Mouse (Mus musculus) layer of hippocampus, adult 18-20 months (tissue): ENCODE data around the gene Hoxd8. TPM values are rescaled to one million over a fixed set of nuclear protein-coding genes. Genes with fewer than 3 reads are reported as not detected.

Source experiments
- DNase-seq, 2 experiments: peaks; one replicate each; pipeline ENCODE4 v3.0.0; 2022; ENCODE audit warnings: low spot score in 2 of 2
- total RNA-seq, 2 experiments: library from RNA; stranded (reverse); gene quantifications; 2 replicates each; pipeline ENCODE4 v1.2.3; 2021

Gene Hoxd8
- total RNA-seq, 2 experiments from 2014 or later: not detected

- no peak for DNase-seq
Observed at GRCm38 (mm10) chr2:74698201-74699052, 6.0 kb upstream of the Hoxd8 start.

GRCm38 (mm10) chr2:74699053-74699430 is 5.4 kb upstream of the Hoxd8 start:
- no peak for DNase-seq

GRCm38 (mm10) chr2:74699664-74700545 is 4.5 kb upstream of the Hoxd8 start:
- no peak for DNase-seq

GRCm38 (mm10) chr2:74700546-74701112 is 3.8 kb upstream of the Hoxd8 start:
- no peak for DNase-seq

GRCm38 (mm10) chr2:74701949-74702819 is 2.2 kb upstream of the Hoxd8 start:
- peak; percentile 37 to 87 for DNase-seq

- DNase-seq: no peak
Observed at GRCm38 (mm10) chr2:74702820-74703219, 1.6 kb upstream of the Hoxd8 start.

GRCm38 (mm10) chr2:74703317-74703716 is 1.1 kb upstream of the Hoxd8 start:
- no peak for DNase-seq

GRCm38 (mm10) chr2:74703720-74704392 is 559 bp upstream of the Hoxd8 start:
- no peak for DNase-seq

- no peak for DNase-seq
Observed at GRCm38 (mm10) chr2:74704999-74705466, 618 bp downstream of the Hoxd8 start.

GRCm38 (mm10) chr2:74705467-74706089 is 1.2 kb downstream of the Hoxd8 start:
- no peak for DNase-seq

GRCm38 (mm10) chr2:74706393-74706960 is 2.1 kb downstream of the Hoxd8 start:
- no peak for DNase-seq

GRCm38 (mm10) chr2:74707599-74707998 is 3.2 kb downstream of the Hoxd8 start:
- DNase-seq: no peak

- no peak for DNase-seq
Observed at GRCm38 (mm10) chr2:74708676-74709075, 4.3 kb downstream of the Hoxd8 start.

- DNase-seq: no peak
Observed at GRCm38 (mm10) chr2:74709465-74710419, 5.3 kb downstream of the Hoxd8 start.

GRCm38 (mm10) chr2:74710929-74711543 is 6.6 kb downstream of the Hoxd8 start:
- no peak for DNase-seq

- DNase-seq: no peak
Observed at GRCm38 (mm10) chr2:74711721-74712621, 7.6 kb downstream of the Hoxd8 start, which contains the start of the genes Hoxd3 and Hoxd4. Gene Hoxd3 (plus strand): TSS chr2:74711927. Gene Hoxd4 (plus strand): TSS chr2:74711929.
